In the genomic region with DNA sequence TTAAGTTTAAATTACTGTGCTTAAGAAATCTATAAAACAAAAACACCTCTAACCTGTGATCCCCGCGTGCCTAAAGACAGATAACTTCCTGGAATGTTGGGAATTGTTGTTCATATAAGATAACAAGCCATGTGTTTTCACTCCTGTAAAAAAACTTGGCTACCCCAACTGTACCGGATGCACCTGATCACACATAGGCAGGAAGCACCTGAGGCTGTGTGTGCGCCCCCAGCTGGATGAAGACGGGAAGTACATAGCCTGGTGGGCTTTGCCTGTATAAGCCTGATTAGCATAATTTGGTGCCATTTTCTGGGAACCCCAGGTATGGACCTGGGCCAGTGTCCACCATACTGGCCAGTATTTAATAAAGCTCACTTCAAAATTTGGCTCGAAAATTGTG, we compare ENCODE assay signal across 9 mouse cellular contexts. TPM values are rescaled to one million over a fixed set of nuclear protein-coding genes. Genes with fewer than 3 reads are reported as not detected.
DNase-seq lines count a peak whose midpoint lies in the region; ATAC-seq lines count a peak whose summit lies in the region.
"Had no signal": no experiment of that assay in that cellular context is flagged by ENCODE, and none has a peak within 500 bp of the region (broad histone marks: within the 10 kb centered on the region; RNA-seq: fewer than 3 reads in every experiment).

No protein-coding gene starts in this region.

- DNase-seq in kidney, postnatal 10 days: peak; percentile 50
- DNase-seq in kidney, postnatal 25 days: no peak
- DNase-seq in CD4-positive, CD25-positive, alpha-beta regulatory T cell, adult 2 months (ENCODE audit: low read depth, low spot score): peak; percentile 68
- no peak for DNase-seq in cerebellum, adult 11 months
- DNase-seq in left cerebral cortex, adult 11 months (ENCODE audit: low spot score): no peak
- no peak for DNase-seq in cerebellum, adult 9-10 months
- DNase-seq: cerebellum, postnatal 25 days had no signal

- peak; percentile 43 for ATAC-seq in activated CD4-positive, CD25-positive, alpha-beta regulatory T cell, adult 4 months
- peak; percentile 53; the same call in 1 of the 2 replicates for ATAC-seq in neutrophil, adult 5-6 weeks (ENCODE audit: extremely low read depth, insufficient number of reproducible peaks, low FRiP score, poor library complexity, severe bottlenecking)

RNA-seq across cellular contexts. Expression of a gene that starts 19.3 kb away (rescaled TPM):
- polyA plus RNA-seq in activated CD4-positive, CD25-positive, alpha-beta regulatory T cell, adult 4 months (2017; shearing (Covaris generic)): 1 to 10 TPM; 3.2 TPM
- total RNA-seq in neutrophil, adult 5-6 weeks (2017): 29.9 and 31.1 TPM in 2 replicates

RNA-seq across cellular contexts. Expression of a gene that starts 25.9 kb away (rescaled TPM):
- not detected for polyA plus RNA-seq in activated CD4-positive, CD25-positive, alpha-beta regulatory T cell, adult 4 months (2017; shearing (Covaris generic))
- total RNA-seq in neutrophil, adult 5-6 weeks (2017): not detected in 2 replicates

RNA-seq across cellular contexts. Expression of a gene that starts 33.5 kb away (rescaled TPM):
- 1 to 10 TPM in 1 of 2 experiments, under 1 TPM in 1; 0.46 to 2.3 TPM for polyA plus RNA-seq in activated CD4-positive, CD25-positive, alpha-beta regulatory T cell, adult 4 months (2017; shearing (Covaris generic))
- 8.7 and 11.6 TPM in 2 replicates for total RNA-seq in neutrophil, adult 5-6 weeks (2017)

RNA-seq across cellular contexts. Expression of a gene that starts 33.8 kb away (rescaled TPM):
- polyA plus RNA-seq in activated CD4-positive, CD25-positive, alpha-beta regulatory T cell, adult 4 months (2017; shearing (Covaris generic)): 10 to 100 TPM; 88.3 to 91.8 TPM
- 44.1 and 49.8 TPM in 2 replicates for total RNA-seq in neutrophil, adult 5-6 weeks (2017)

RNA-seq across cellular contexts. Expression of a gene that starts 35.4 kb away (rescaled TPM):
- 10 to 100 TPM; 38.7 to 44.6 TPM for polyA plus RNA-seq in activated CD4-positive, CD25-positive, alpha-beta regulatory T cell, adult 4 months (2017; shearing (Covaris generic))
- total RNA-seq in neutrophil, adult 5-6 weeks (2017): 8.7 and 14.3 TPM in 2 replicates

Comparison
In these comparisons a context has a peak if more than half of its experiments do, and no peak if none do; other contexts are left out.
1. DNase-seq: peak in kidney, postnatal 10 days (single experiment) and CD4-positive, CD25-positive, alpha-beta regulatory T cell, adult 2 months (single experiment); none in kidney, postnatal 25 days (0 of 2), cerebellum, adult 11 months (single experiment), left cerebral cortex, adult 11 months (single experiment) and cerebellum, adult 9-10 months (single experiment).